Mouse (Mus musculus): Measurements from ENCODE around the gene Mars. TPM values are rescaled to one million over a fixed set of nuclear protein-coding genes. Genes with fewer than 3 reads are reported as not detected.
A peak's percentile ranks its signal among the peaks of the same experiment; 100 is the strongest.

Gene Mars
- polyA plus RNA-seq, 1 experiment from 2014 or later = 103 TPM

DNA sequence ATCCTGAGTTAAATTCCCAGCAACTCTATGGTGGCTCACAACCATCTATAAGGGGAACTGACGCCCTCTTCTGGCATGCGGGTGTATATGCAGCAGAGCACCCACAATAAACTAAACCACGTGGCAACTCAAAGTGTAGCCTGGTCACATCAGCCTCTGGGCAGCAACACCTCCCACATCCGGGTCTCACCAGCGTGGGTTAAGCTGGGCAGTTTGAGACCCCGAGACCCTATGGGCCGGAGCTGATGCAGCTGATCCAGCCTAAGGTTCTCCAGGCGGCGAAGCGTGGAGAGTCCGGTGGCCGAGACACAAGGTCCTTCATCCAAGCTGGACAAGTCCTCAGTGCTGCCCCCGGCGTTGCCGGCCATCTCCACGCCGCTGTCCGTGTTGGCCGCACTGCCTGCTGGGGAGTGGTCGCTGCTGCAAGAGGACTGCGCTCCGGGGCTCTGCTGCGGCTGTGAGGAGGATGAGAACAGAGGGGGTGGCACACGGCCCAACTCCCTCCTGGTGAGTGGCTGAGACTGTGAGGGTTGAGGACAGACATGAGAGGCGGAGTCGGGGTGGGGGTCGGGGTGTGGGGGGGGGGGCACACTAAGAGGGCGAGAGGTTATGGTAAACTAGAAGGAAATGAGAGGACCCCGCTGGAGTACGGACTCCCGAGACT lies 20.8 kb upstream of the Mars start:
- peaks cover 33% of the 10 kb centered on the region for H3K27me3 ChIP-seq
- H3K4me2 ChIP-seq = peak overlapping the region; percentile 26; the same call in 1 of the 2 replicates
- 40% methylated on average over 31 of the region's 31 CpGs for WGBS
- H3K27ac ChIP-seq (replicated peaks) = no peak overlapping the region
- no peak overlapping the region for H3K4me3 ChIP-seq
- no peaks in the 10 kb centered on the region for H3K4me1 ChIP-seq (replicated peaks)
- no peaks in the 10 kb centered on the region for H3K36me3 ChIP-seq
- no peaks in the 10 kb centered on the region for H3K9me3 ChIP-seq
- H3K9ac ChIP-seq = no peak overlapping the region
- ATAC-seq (ENCODE audit: low read depth) = no peak

DNA sequence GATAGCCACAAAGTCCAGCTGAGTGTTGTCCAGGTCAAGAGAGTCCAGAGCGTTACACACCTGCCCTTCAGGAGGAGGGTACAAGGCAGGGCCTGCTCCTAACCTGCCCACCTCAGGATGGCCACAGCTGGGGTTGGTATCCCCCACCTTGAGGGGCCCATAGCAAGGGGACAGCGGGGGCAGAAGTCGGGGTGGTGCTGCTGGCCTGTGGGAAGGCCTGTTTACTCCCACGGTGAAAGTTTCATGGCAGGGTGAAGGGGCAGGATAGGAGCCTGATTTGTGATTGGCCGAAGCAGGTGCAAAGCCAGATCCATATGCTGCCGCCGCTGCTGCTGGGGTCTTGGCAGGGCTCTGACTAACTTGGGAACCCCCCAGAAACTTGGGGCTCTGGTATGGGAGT lies 18.6 kb upstream of the Mars start:
- Histone ChIP-seq H3K4me3 (no peak overlapping the region), H3K36me3 (no peaks in the 10 kb centered on the region), H3K27me3 (peaks cover 55% of the 10 kb centered on the region), H3K4me2 (no peak overlapping the region), H3K9ac (no peak overlapping the region), H3K9me3 (no peaks in the 10 kb centered on the region), H3K4me1 (replicated peaks) (peaks cover 12% of the 10 kb centered on the region), H3K27ac (replicated peaks) (no peak overlapping the region)
- WGBS = 76% methylated on average over 7 of the region's 7 CpGs
- no peak for ATAC-seq (ENCODE audit: low read depth)

DNA sequence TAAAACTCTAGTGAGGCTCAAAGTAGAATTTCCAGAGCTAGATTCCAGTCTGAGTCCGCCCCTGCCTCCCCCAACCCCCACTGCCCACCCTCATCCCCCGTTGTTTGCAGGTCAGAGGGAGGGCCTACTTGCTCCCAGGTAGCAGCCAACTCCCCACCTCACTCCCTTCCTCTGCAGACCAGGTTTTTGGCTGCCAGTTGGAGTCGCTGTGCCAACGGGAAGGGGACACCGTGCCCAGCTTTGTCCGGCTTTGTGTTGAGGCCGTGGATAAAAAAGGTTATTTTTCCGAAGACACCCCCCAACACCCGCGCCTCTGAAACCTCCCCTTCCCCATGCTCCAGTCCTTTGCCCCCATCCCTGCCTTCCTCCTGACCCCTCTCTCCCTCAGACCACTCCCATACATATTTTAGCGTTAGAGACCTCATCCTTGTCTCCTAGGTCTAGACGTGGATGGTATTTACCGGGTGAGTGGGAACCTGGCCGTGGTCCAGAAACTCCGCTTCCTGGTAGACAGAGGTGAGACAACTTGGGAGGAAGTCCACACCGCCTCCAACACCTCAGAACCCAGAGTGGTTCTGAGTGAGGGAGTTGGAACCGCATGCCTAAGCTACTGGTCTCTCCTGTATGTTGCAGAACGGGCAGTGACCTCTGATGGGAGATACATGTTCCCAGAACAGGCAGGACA lies 16.0 kb upstream of the Mars start:
- Histone ChIP-seq H3K4me1 (replicated peaks) (peaks cover 12% of the 10 kb centered on the region), H3K9ac (no peak overlapping the region), H3K36me3 (no peaks in the 10 kb centered on the region), H3K4me3 (no peak overlapping the region), H3K4me2 (no peak overlapping the region), H3K27me3 (peaks cover 77% of the 10 kb centered on the region), H3K9me3 (no peaks in the 10 kb centered on the region), H3K27ac (replicated peaks) (no peak overlapping the region)
- WGBS = 49% methylated on average over 18 of the region's 18 CpGs
- no peak for ATAC-seq (ENCODE audit: low read depth)

DNA sequence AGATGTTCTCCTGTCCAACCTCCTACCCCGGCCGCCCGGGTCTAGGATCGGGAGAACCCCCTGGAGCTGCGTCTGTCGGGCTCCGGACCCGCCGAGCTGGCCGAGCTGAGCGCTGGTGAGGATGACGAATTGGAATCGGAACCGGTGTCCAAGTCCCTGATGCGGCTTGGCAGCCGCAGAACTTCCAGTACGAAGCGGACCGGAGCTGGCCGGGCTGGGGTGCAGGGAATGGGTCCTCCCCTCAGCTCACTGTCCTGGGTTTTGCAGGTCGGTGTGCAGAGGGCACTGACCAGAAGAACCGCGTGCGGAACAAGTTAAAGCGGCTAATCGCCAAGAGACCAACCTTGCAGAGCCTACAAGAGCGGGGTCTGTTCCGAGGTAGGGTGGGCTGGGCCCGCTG lies 15.2 kb upstream of the Mars start:
- Histone ChIP-seq H3K4me3 (peak overlapping the region; percentile 33), H3K27me3 (peaks cover 85% of the 10 kb centered on the region), H3K36me3 (no peaks in the 10 kb centered on the region), H3K4me2 (peak overlapping the region; percentile 59), H3K9me3 (no peaks in the 10 kb centered on the region), H3K27ac (replicated peaks) (no peak overlapping the region), H3K9ac (peak overlapping the region; percentile 53), H3K4me1 (replicated peaks) (peaks cover 12% of the 10 kb centered on the region)
- 4% methylated on average over 29 of the region's 29 CpGs for WGBS
- no peak for ATAC-seq (ENCODE audit: low read depth)

DNA sequence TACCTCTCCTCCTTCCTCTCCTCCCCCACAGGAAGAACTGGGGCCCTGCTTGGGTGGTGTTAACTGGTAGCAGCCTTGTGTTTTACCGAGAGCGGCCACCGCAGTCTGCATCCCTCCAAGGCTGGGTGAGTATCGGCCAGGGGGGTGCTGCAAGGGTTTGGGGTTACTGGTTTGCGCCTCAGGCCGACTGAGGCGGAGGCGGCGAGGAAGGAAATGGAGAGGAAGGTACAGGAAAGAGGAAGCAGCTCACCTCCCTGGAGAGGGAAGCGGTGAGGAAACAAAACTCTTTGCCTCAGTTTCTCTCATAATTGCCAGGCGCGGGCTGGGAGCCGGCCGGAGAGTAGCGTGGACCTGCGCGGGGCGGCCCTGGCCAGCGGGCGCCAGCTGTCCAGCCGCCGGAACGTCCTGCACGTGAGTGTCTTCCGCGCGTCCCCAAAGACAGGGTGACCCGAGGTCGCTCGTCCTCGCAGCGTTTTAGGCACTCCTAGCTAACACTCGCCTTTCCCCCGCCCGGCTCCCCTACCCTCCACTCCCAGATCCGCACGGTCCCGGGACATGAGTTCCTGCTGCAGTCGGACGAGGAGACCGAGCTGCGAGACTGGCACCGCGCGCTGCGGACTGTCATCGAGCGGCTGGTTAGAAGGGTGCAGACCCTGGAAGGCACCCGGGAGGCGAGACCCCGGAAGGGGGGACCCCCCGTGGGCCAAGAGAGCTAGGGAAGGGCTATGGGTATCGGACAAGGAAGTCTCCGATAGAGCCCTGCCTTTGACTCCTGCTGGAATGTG lies 14.6 kb upstream of the Mars start:
- Histone ChIP-seq H3K4me2 (peak overlapping the region; percentile 59), H3K9ac (peak overlapping the region; percentile 53), H3K27ac (replicated peaks) (no peak overlapping the region), H3K27me3 (peaks cover 87% of the 10 kb centered on the region), H3K4me3 (peak overlapping the region; percentile 33), H3K36me3 (no peaks in the 10 kb centered on the region), H3K4me1 (replicated peaks) (peaks cover 12% of the 10 kb centered on the region), H3K9me3 (no peaks in the 10 kb centered on the region)
- WGBS = 2% methylated on average over 54 of the region's 54 CpGs
- 0 out of 2 replicates have a peak, but pooled peaks have one; percentile 15 for ATAC-seq (ENCODE audit: low read depth)

DNA sequence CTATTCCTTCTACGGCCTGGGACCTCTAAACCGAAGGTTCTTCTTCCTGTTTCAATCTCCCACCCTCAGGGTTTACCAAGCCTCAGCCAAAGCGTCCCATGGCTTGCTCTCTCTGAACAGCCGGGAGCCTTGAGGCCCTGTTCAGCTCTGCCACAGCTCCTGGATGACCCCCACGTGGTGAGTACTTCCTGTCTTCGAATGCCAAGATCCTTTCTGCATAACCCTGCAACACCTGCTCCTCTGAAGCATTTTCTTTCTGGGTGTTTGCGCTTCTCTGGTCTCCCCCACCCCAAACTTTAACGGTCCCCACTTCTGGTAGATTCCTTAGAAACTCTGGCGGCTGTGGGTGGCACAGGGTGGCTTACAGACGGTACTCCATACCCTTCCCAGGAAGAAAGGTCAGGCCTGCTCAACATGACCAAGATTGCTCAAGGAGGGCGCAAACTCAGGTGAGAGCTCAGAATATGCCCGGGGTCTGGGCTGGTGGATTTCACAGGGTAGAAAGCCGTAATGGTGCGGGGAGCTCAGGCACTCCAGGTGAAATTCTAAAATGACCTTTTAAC lies 13.9 kb upstream of the Mars start:
- no peak overlapping the region for H3K27ac ChIP-seq (replicated peaks)
- no peak overlapping the region for H3K9ac ChIP-seq
- 25% methylated on average over 14 of the region's 14 CpGs for WGBS
- H3K36me3 ChIP-seq = no peaks in the 10 kb centered on the region
- H3K27me3 ChIP-seq = peaks cover 85% of the 10 kb centered on the region
- peak overlapping the region; percentile 59 for H3K4me2 ChIP-seq
- peak overlapping the region; percentile 33; the same call in 1 of the 2 replicates for H3K4me3 ChIP-seq
- peaks cover 12% of the 10 kb centered on the region for H3K4me1 ChIP-seq (replicated peaks)
- ATAC-seq (ENCODE audit: low read depth) = no peak
- H3K9me3 ChIP-seq = no peaks in the 10 kb centered on the region

DNA sequence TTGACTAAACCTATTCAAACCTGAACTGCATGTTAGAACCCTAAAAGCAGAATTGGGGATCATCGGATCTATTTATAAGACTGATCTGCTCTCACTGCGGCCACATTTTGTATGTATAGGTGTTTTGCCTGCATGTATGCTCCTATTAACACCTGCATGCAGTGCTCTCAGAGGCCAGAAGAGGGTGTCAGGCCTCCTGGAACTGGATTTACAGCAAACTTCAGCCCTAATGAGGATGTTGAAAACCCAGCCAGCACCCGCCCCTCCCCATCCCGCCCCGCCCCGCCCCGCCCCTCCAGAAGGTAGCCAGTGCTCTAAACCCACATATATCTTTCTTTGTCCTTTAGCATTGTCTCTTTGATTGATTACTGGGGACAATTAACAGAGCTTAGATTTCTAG lies 12.9 kb upstream of the Mars start:
- no peak for ATAC-seq (ENCODE audit: low read depth)
- H3K4me1 ChIP-seq (replicated peaks) = peaks cover 12% of the 10 kb centered on the region
- peaks cover 75% of the 10 kb centered on the region for H3K27me3 ChIP-seq
- H3K4me2 ChIP-seq = no peak overlapping the region
- no peaks in the 10 kb centered on the region for H3K9me3 ChIP-seq
- H3K9ac ChIP-seq = no peak overlapping the region
- H3K4me3 ChIP-seq = no peak overlapping the region
- H3K27ac ChIP-seq (replicated peaks) = no peak overlapping the region
- WGBS = 11% methylated on average over 7 of the region's 7 CpGs
- no peaks in the 10 kb centered on the region for H3K36me3 ChIP-seq

DNA sequence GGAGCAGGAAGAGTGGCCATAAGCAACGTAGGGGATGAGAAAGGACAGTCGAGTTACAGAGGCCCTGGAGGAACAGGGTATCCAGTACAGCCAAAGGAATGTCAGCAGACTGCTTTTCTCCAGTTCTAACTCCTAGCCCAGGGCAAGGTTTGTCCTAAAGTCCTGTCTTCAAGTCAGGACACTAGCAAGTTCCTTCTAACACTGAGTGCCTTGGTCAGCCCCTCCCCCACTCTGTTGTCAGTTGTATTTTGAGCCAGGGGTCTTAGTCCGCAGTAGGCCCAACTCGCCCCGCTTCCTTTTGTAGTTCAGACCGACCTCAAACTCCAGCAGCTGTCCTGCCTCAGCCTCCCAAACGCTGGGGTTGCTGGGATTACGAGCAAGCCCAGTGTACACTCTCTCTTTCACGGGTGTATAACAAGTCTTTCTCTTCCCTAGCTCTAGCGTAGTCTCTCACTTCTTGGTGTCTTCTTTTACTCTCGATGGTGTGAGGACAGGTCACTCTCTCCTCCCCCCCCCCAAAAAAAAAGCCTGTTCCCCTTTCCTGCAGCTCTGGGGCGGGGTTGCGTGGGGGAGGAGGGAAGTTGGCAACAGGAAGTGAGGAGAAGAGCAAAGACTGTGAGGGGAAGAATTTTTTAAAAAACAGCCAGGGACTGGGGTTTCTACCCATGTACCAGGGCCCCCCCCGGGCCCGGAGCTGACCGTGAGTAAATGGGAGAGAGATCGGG lies 11.7 kb upstream of the Mars start:
- Histone ChIP-seq H3K27me3 (peaks cover 63% of the 10 kb centered on the region), H3K4me2 (no peak overlapping the region), H3K9ac (no peak overlapping the region), H3K4me3 (no peak overlapping the region), H3K4me1 (replicated peaks) (peaks cover 12% of the 10 kb centered on the region), H3K9me3 (no peaks in the 10 kb centered on the region), H3K36me3 (no peaks in the 10 kb centered on the region), H3K27ac (replicated peaks) (no peak overlapping the region)
- WGBS = 79% methylated on average over 17 of the region's 17 CpGs
- ATAC-seq (ENCODE audit: low read depth) = no peak

DNA sequence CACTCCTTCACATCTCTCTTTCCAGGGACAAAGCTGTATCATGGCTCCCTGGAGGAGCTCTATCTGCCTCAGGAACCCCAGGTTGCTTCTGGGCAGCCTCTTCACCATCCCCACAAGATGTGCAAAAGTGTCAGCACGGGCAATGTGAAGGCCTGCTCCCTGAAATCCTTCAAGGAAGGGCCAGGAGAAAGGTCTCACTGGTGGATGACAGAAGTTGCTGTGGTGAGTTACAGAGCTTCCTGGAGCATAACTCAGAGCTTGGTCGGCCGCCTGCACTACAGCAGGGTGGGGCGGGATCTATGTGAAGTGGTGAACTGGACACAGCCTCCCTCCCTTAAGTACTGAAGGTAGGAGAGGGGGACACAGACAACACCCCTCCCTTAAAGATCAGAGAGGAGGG lies 11.1 kb upstream of the Mars start:
- H3K4me3 ChIP-seq = no peak overlapping the region
- no peaks in the 10 kb centered on the region for H3K9me3 ChIP-seq
- H3K4me2 ChIP-seq = no peak overlapping the region
- 83% methylated on average over 4 of the region's 4 CpGs for WGBS
- peaks cover 12% of the 10 kb centered on the region for H3K4me1 ChIP-seq (replicated peaks)
- no peaks in the 10 kb centered on the region for H3K36me3 ChIP-seq
- peaks cover 57% of the 10 kb centered on the region for H3K27me3 ChIP-seq
- no peak overlapping the region for H3K27ac ChIP-seq (replicated peaks)
- no peak for ATAC-seq (ENCODE audit: low read depth)
- no peak overlapping the region for H3K9ac ChIP-seq

DNA sequence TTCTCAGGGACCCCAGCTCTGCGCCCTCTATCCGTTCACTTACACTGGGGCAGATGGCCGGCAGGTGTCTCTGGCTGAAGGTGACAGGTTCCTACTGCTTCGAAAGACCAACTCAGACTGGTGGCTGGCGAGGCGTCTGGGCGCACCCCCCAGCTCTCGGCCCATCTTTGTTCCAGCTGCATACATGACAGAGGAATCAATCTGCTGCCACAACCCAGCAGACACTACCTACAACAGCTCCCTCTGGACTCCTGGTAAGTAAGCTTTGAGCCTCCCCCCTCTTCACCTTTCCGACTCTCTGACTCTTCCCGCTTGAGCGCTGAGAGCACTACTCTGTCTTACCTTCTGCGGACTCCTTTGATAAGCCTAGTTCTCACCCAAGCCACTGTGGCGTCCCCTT lies 10.6 kb upstream of the Mars start:
- Histone ChIP-seq H3K4me1 (replicated peaks) (peaks cover 12% of the 10 kb centered on the region), H3K9me3 (no peaks in the 10 kb centered on the region), H3K27ac (replicated peaks) (no peak overlapping the region), H3K36me3 (no peaks in the 10 kb centered on the region), H3K27me3 (peaks cover 52% of the 10 kb centered on the region), H3K9ac (no peak overlapping the region), H3K4me3 (no peak overlapping the region), H3K4me2 (no peak overlapping the region)
- ATAC-seq (ENCODE audit: low read depth) = no peak
- 67% methylated on average over 13 of the region's 13 CpGs for WGBS

DNA sequence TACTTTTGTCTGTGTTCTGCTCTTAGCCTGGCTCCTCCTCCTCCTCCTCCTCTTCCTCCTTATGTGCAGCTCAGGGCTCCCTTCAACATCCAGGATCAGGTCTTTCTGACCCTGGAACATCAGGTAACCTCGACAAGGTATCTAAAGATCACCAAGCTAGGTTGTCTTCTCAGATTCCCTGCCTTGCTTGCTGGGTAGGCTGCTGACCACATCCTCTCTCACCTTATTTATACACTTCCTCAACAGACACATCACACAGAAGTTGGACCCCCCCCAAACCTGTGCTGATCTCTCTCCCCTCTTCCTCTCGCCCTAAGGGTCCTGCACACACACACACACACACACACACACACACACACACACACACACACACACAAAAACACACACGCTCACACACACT lies 10.0 kb upstream of the Mars start, which contains the start of gene Arhgap9:
TSS of gene Arhgap9 (plus strand) at position 344 of the 400 bp plus-strand sequence.
- Histone ChIP-seq H3K9me3 (no peaks in the 10 kb centered on the region), H3K4me1 (replicated peaks) (peaks cover 9% of the 10 kb centered on the region), H3K9ac (no peak within 1 kb of the TSS), H3K36me3 (no peaks in the 10 kb centered on the region), H3K4me3 (no peak within 1 kb of the TSS), H3K27me3 (peaks cover 46% of the 10 kb centered on the region), H3K4me2 (no peak within 1 kb of the TSS), H3K27ac (replicated peaks) (no peak within 1 kb of the TSS)
- WGBS = 89% methylated on average over 3 of the region's 3 CpGs
- ATAC-seq (ENCODE audit: low read depth) = no peak

All from neural tube, embryonic 13.5 days (tissue).